Mouse (Mus musculus) cerebellum, adult 2 months (tissue): ENCODE data around the gene Kif1c. TPM values are rescaled to one million over a fixed set of nuclear protein-coding genes. Genes with fewer than 3 reads are reported as not detected.

Experiments used
- DNase-seq, 2 experiments: peaks; one replicate each; pipeline ENCODE4 v3.0.0; 2021
- H3K27ac ChIP-seq: fragments of 200-500 bp; 2 replicates; pipeline ENCODE4 v1.5.1; 2012; ENCODE audit warnings: low read length, control low read depth, inconsistent platforms; ENCODE audit not compliant: insufficient read depth
- H3K27me3 ChIP-seq: fragments of 200-500 bp; 2 replicates; pipeline ENCODE4 v1.6.1; 2012; ENCODE audit warnings: inconsistent platforms, mild to moderate bottlenecking, low read length, moderate library complexity; ENCODE audit not compliant: control insufficient read depth, insufficient read depth
- H3K4me1 ChIP-seq: fragments of 200-500 bp; 2 replicates; pipeline ENCODE4 v1.6.1; 2011; ENCODE audit warnings: low read length; ENCODE audit not compliant: control insufficient read depth, insufficient read depth
- H3K4me3 ChIP-seq: fragments of 200-500 bp; replicated peaks from 2 replicates; pipeline ENCODE3; 2011; ENCODE audit warnings: mild to moderate bottlenecking, low read depth, low read length, control low read depth; ENCODE audit not compliant: insufficient read depth
- CTCF ChIP-seq: fragments of 200-500 bp; IDR thresholded peaks from 2 replicates; pipeline ENCODE4 v1.5.1; 2011; ENCODE audit warnings: low read depth, mild to moderate bottlenecking, control low read depth, low read length, moderate library complexity, borderline replicate concordance; ENCODE audit not compliant: insufficient read depth
- POLR2A ChIP-seq: fragments of 200-500 bp; IDR thresholded peaks from 2 replicates; pipeline ENCODE4 v1.6.1; 2011; ENCODE audit warnings: low read length, control low read depth, borderline replicate concordance; ENCODE audit not compliant: insufficient read depth
- WGBS: fragments of 180-500 bp; shearing (Covaris S2); methylation state at CpG from one replicate; pipeline ENCODE4 v1.1.7; 2018; 5-methylcytosine and 5-hydroxymethylcytosine counted together
- polyA plus RNA-seq: library from polyadenylated mRNA; depleted of rRNA; stranded (reverse); fragments of >200 nt; gene quantifications from 2 replicates; pipeline ENCODE4 v1.2.3, GENCODE M21; 2012

The Kif1c gene
- polyA plus RNA-seq, 1 experiment = 65.6 TPM

DNA sequence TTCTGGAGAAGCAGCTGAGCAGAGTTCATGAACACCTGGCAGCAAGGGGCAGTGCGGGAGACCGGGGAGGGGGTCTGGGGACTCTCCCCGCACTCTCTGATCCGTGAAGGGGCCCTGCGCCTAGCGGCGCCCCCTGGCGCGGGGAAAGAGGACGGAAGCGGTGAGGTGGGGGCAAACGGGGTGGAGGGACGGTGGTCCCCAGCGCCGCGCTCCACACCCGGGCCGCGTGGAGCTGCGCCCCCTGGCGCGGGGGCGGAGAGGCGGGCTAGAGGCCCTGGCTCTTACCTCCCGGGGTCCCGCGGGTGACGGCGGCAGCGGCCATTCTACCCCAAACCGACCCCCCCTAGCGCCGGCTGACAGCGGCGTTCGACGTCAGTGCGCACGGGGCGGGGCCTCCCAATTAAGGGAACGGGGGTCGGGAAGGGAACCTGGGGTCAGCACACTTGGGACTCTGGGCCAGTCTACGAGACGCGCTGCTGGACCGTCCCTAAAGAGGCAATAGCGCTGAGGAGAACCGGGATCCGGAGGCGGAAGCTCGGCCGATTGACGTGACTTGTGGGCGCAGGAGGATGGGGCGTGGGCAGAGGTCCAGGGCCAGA is 12.6 kb upstream of the Kif1c start, which contains the start of gene Camta2:
Camta2 (minus strand) TSS at position 505 of the 599 bp plus-strand sequence.
- Histone ChIP-seq H3K27ac (peak within 1 kb of the TSS; percentile 67), H3K4me3 (peak within 1 kb of the TSS; percentile 76), H3K4me1 (peaks cover 12% of the 10 kb centered on the region; the same call in 1 of the 2 replicates), H3K27me3 (no peaks in the 10 kb centered on the region)
- peak; percentile 74 for TF ChIP-seq POLR2A
- TF ChIP-seq CTCF = peak; percentile 29; the same call in 1 of the 2 replicates
- peak; percentile 87 to 94 for DNase-seq
- WGBS = under 1% methylated on average over 55 of the region's 55 CpGs

DNA sequence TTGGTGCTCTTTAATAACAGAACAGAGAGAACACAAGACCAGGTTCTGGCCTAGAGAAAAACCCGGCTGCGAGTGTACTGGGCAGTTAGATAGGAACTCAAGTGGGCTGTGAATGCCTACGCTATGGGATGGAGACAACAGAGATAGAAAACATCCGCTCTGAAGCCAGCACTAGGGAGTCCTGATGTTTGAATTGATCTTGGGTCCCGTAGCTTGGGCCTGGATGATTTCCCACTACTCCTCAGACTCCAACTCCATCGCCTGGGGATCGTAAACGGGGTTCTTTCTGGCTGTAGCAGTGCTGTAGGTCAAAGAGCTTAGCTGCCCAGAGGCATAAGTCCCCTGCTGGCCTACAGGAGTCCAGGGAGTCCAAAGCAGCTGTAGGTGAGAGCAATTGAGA is 12.0 kb upstream of the Kif1c start:
- peak overlapping the region; percentile 76 for H3K4me3 ChIP-seq
- no peak for TF ChIP-seq POLR2A
- TF ChIP-seq CTCF = no peak
- 0% methylated on average over 8 of the region's 8 CpGs for WGBS
- peaks cover 12% of the 10 kb centered on the region; the same call in 1 of the 2 replicates for H3K4me1 ChIP-seq
- no peak for DNase-seq
- no peaks in the 10 kb centered on the region for H3K27me3 ChIP-seq
- H3K27ac ChIP-seq = peak overlapping the region; percentile 67

DNA sequence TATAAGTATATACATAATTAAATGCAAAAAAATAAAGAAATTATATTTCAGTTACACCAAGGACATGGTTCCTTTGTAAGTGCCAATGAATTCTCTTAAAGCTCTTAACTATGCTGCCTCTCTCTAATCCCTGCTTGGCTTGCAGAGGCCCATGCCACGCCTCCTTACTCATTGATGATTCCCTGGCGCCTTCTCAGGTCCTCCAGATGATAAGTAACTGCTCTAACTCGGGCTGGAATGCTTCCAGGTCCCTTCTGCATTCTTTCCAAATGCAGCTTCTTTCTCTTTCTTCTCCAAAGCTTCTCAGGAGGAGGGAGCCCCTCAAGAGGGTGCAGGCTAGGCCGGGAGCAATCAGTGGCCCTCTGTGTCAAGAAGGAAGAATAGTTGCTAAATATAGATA is 10.8 kb upstream of the Kif1c start:
- H3K27me3 ChIP-seq = no peaks in the 10 kb centered on the region
- no peak for TF ChIP-seq POLR2A
- H3K4me1 ChIP-seq = peaks cover 10% of the 10 kb centered on the region; the same call in 1 of the 2 replicates
- no peak for DNase-seq
- H3K4me3 ChIP-seq = no peak overlapping the region
- 58% methylated on average over 4 of the region's 4 CpGs for WGBS
- 0 out of 2 replicates have a peak overlapping the region, but pooled peaks have one; percentile 67 for H3K27ac ChIP-seq

DNA sequence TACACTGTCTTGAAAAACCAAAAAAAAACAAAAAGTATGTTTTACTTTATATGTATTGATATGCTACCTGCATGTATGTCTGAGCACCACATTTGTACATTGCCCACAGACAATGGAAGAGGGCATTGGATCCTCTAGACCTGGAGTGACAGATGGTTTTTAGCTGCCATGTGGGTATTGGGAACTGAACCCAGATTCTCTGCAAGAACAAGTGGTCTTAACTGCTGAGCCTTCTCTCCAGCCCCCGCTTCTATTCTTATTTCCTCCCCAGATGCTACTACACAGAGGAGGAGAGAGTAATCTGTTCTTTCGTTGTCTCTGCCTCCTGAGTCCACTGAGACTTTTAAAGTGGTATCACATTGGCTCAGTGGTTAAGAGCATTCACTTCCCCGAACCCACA is 6.8 kb upstream of the Kif1c start:
- Histone ChIP-seq H3K4me3 (no peak overlapping the region), H3K4me1 (peaks cover 6% of the 10 kb centered on the region; the same call in 1 of the 2 replicates), H3K27ac (no peak overlapping the region), H3K27me3 (no peaks in the 10 kb centered on the region)
- no peak for TF ChIP-seq POLR2A
- no peak for TF ChIP-seq CTCF
- no peak for DNase-seq
- 62% methylated on average over 3 of the region's 3 CpGs for WGBS

DNA sequence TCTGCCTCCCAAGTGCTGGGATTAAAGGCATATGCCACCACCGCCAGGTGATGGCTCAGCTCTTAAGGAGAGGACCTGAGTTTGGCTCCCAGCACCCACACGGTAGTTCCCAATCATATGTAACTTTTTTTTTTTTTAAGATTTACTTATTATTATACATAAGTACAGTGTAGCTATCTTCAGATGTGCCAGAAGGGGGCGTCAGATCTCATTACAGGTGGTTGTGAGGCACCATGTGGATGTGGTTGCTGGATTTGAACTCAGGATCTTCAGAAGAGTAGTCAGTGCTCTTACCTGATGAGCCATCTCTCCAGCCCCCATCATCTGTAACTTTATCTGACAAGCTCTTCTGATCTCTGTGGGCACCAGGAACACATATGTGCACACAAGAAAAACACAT is 3.0 kb upstream of the Kif1c start:
- whole genome bisulfite sequencing = 79% methylated on average over 3 of the region's 3 CpGs
- peaks cover 6% of the 10 kb centered on the region for H3K4me1 ChIP-seq
- DNase-seq = no peak
- no peak overlapping the region for H3K4me3 ChIP-seq
- no peak overlapping the region for H3K27ac ChIP-seq
- H3K27me3 ChIP-seq = no peaks in the 10 kb centered on the region
- no peak for TF ChIP-seq POLR2A
- TF ChIP-seq CTCF = no peak

DNA sequence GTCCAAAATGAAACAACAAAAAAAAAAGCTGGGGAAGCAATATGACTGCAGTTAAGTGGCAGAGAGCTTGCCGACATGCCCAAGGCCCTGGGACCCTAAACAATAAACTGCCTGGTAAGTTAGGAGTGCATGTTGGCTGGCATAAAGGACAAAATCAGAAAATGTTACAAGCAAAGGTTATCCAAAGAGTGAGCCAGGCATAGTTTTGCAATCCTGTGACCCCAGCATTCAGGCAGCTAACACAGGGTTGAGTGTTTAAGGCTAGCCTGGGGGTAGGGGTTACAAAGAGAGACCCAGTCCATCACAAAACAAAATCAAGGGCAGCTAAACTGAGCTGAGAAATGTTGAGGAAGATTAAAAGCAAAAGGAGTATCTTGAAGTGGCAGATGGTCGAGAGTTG is 1.3 kb upstream of the Kif1c start:
- H3K27ac ChIP-seq = no peak overlapping the region
- no peaks in the 10 kb centered on the region for H3K27me3 ChIP-seq
- H3K4me1 ChIP-seq = peaks cover 10% of the 10 kb centered on the region
- H3K4me3 ChIP-seq = no peak overlapping the region
- WGBS = 67% methylated on average over 2 of the region's 2 CpGs
- TF ChIP-seq CTCF (no peak), POLR2A (no peak)
- DNase-seq = no peak

DNA sequence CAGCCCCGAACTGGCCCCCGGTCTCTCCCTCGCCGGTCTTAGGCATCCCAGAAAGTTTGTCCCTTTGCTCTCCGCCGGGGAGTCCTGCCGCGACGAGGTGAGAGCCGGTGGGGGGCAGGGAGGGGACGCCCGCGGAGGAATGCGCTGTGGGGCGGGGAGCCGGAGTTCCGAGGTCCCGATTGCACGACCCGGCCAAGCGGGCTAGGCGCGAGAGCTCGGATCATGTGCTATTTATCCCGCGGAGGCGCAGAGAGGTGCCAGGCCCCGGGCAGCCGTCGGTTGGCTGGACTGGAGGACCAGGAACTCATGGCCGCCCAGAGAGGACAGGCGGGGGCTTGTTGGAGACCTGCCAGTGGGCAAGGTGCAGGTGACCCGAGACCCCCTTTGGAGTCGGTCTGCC is 265 bp downstream of the Kif1c start:
- no peaks in the 10 kb centered on the region for H3K27me3 ChIP-seq
- DNase-seq = peak; percentile 70 to 75
- WGBS = under 1% methylated on average over 34 of the region's 34 CpGs
- H3K4me1 ChIP-seq = peaks cover 10% of the 10 kb centered on the region
- peak overlapping the region; percentile 63 for H3K4me3 ChIP-seq
- TF ChIP-seq POLR2A = no peak
- no peak for TF ChIP-seq CTCF
- H3K27ac ChIP-seq = peak overlapping the region; percentile 35; the same call in 1 of the 2 replicates

DNA sequence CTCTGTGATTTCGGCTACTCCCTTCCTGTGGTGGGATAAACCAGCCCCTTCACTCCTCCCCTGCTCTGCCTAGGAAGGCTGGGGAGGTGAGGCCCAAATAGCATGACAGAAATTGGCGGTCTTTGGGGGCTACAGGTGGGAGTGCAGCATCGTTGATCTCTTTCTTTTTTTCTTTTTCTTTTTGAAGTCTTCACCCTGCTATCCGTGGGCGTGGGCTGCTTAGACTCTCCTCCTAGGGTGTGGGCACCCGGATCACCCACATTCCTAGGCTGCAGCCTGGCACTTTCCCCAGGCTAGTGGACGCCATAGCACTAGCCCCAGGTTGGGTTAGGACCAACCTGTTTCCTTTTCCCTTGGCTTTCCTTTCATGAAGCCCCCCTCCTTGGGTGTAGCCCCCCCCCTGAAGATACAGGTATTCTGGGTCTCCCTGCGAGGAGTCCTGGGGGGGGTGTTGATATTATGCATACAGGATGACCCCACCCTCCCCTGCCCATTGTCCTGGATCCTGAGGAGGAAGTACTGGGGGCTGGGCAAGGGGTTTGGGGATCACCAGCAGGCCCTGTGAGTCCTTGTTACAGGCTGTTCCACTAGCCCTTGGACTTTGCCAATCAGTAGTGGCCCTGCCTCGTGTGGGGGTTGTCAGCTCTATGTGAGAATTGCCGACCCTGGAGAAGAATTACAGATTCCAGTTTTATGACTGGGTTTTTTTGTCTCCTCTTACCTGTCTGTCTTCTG is 1.0 kb downstream of the Kif1c start:
- 11% methylated on average over 10 of the region's 10 CpGs for WGBS
- Histone ChIP-seq H3K27ac (peak overlapping the region; percentile 35; the same call in 1 of the 2 replicates), H3K4me3 (peak overlapping the region; percentile 63), H3K27me3 (no peaks in the 10 kb centered on the region), H3K4me1 (peaks cover 10% of the 10 kb centered on the region)
- TF ChIP-seq CTCF (no peak), POLR2A (no peak)
- DNase-seq = peak in 1 of 2 experiments; percentile 29
